Mouse (Mus musculus) MEL (cell line): ENCODE data around the gene Zfp128. TPM values are rescaled to one million over a fixed set of nuclear protein-coding genes. Genes with fewer than 3 reads are reported as not detected.
A peak's percentile ranks its signal among the peaks of the same experiment; 100 is the strongest.

Experiments used
- DNase-seq: peaks from one replicate; pipeline ENCODE4 v3.0.0; 2011; ENCODE audit warnings: low read depth, low spot score
- H3K27ac ChIP-seq: 2 replicates; pipeline ENCODE4 v1.5.1; 2012; ENCODE audit warnings: low read depth, mild to moderate bottlenecking, control low read depth, low read length, moderate library complexity; ENCODE audit not compliant: control insufficient read depth
- H3K27me3 ChIP-seq, 2 experiments: fragments of 150-350 bp in 1 of 2; sonication (generic) in 1 of 2; 2 replicates each; pipeline ENCODE4 v1.6.1; 2012; ENCODE audit warnings: low read length in 2 of 2, mild to moderate bottlenecking in 2 of 2, improper control_type of control experiment in 1 of 2, moderate library complexity in 1 of 2; ENCODE audit not compliant: insufficient read depth in 2 of 2, control insufficient read depth in 1 of 2
- H3K36me3 ChIP-seq, 2 experiments: 2 replicates each; pipeline ENCODE4 v1.6.1; 2012 to 2014; ENCODE audit warnings: low read length in 2 of 2, improper control_type of control experiment in 1 of 2, inconsistent platforms in 1 of 2, mild to moderate bottlenecking in 1 of 2; ENCODE audit not compliant: insufficient read depth in 2 of 2, control insufficient read depth in 1 of 2
- H3K4me1 ChIP-seq, 2 experiments: fragments of 150-350 bp in 1 of 2; sonication (generic) in 1 of 2; 2 replicates each; pipeline ENCODE4 v1.6.1; 2012; ENCODE audit warnings: low read length in 2 of 2, improper control_type of control experiment in 1 of 2, mild to moderate bottlenecking in 1 of 2; ENCODE audit not compliant: insufficient read depth in 2 of 2, control insufficient read depth in 1 of 2
- H3K4me3 ChIP-seq, 2 experiments: fragments of 150-350 bp in 1 of 2; sonication (generic) in 1 of 2; 2 replicates each; pipeline ENCODE4 v1.5.1; 2012; ENCODE audit warnings: low read depth in 2 of 2, low read length in 2 of 2, mild to moderate bottlenecking in 2 of 2, moderate library complexity in 2 of 2, control low read depth in 1 of 2, improper control_type of control experiment in 1 of 2; ENCODE audit not compliant: control insufficient read depth in 1 of 2, insufficient read depth in 1 of 2
- H3K79me2 ChIP-seq: 2 replicates; pipeline ENCODE4 v1.6.1; 2012; ENCODE audit warnings: mild to moderate bottlenecking, low read length, moderate library complexity; ENCODE audit not compliant: control insufficient read depth, poor library complexity, insufficient read depth
- H3K9ac ChIP-seq: 2 replicates; pipeline ENCODE4 v1.6.1; 2012; ENCODE audit warnings: low read depth, mild to moderate bottlenecking, control low read depth, low read length, moderate library complexity; ENCODE audit not compliant: control insufficient read depth, poor library complexity, severe bottlenecking
- H3K9me3 ChIP-seq: fragments of 150-350 bp; sonication (generic); replicated peaks from 2 replicates; pipeline ENCODE4 v1.6.1; 2012; ENCODE audit warnings: mild to moderate bottlenecking, low read length, improper control_type of control experiment, moderate library complexity; ENCODE audit not compliant: insufficient read depth
- BHLHE40 ChIP-seq: IDR thresholded peaks from 2 replicates; pipeline ENCODE4 v1.6.1; 2012; ENCODE audit warnings: low read depth, mild to moderate bottlenecking, inconsistent platforms, low read length, improper control_type of control experiment, borderline replicate concordance
- CHD1 ChIP-seq: IDR thresholded peaks from 2 replicates; pipeline ENCODE4 v1.6.1; 2012; ENCODE audit warnings: low read depth, mild to moderate bottlenecking, inconsistent platforms, low read length, improper control_type of control experiment
- CHD2 ChIP-seq: IDR thresholded peaks from 2 replicates; pipeline ENCODE4 v1.6.1; 2011; ENCODE audit warnings: low read length, improper control_type of control experiment
- CTCF ChIP-seq, 3 experiments: IDR thresholded peaks in 2 of 3; conservative IDR thresholded peaks in 1 of 3; 2 replicates each; pipeline ENCODE4 v1.5.1; 2011 to 2012; ENCODE audit warnings: low read length in 3 of 3, low read depth in 2 of 3, mild to moderate bottlenecking in 2 of 3, improper control_type of control experiment in 1 of 3, inconsistent platforms in 1 of 3, mixed read lengths in 1 of 3, moderate library complexity in 1 of 3; ENCODE audit not compliant: control insufficient read depth in 1 of 3, insufficient read depth in 1 of 3, poor library complexity in 1 of 3, severe bottlenecking in 1 of 3
- E2F4 ChIP-seq: IDR thresholded peaks from 2 replicates; pipeline ENCODE4 v1.6.1; 2011; ENCODE audit warnings: low read depth, low read length, improper control_type of control experiment, borderline replicate concordance
- ELF1 ChIP-seq: IDR thresholded peaks from 2 replicates; pipeline ENCODE4 v1.6.1; 2014; ENCODE audit warnings: low read depth, mild to moderate bottlenecking, inconsistent platforms, low read length, improper control_type of control experiment, moderate library complexity
- EP300 ChIP-seq, 2 experiments: IDR thresholded peaks; 2 replicates each; pipeline ENCODE4 v1.6.1; 2011; ENCODE audit warnings: improper control_type of control experiment in 2 of 2, low read length in 2 of 2, low read depth in 1 of 2, mild to moderate bottlenecking in 1 of 2
- ETS1 ChIP-seq: IDR thresholded peaks from 2 replicates; pipeline ENCODE4 v1.6.1; 2012; ENCODE audit warnings: low read depth, mild to moderate bottlenecking, inconsistent platforms, low read length, improper control_type of control experiment, moderate library complexity
- GABPA ChIP-seq: IDR thresholded peaks from 2 replicates; pipeline ENCODE4 v1.6.1; 2012; ENCODE audit warnings: low read depth, mild to moderate bottlenecking, inconsistent platforms, low read length, improper control_type of control experiment, moderate library complexity
- HCFC1 ChIP-seq: IDR thresholded peaks from 2 replicates; pipeline ENCODE4 v1.6.1; 2012; ENCODE audit warnings: low read depth, mild to moderate bottlenecking, inconsistent platforms, low read length, improper control_type of control experiment, moderate library complexity
- JUND ChIP-seq: IDR thresholded peaks from 2 replicates; pipeline ENCODE4 v1.6.1; 2011; ENCODE audit warnings: low read depth, mild to moderate bottlenecking, improper control_type of control experiment, low read length
- KAT2A ChIP-seq: conservative IDR thresholded peaks from 2 replicates; pipeline ENCODE4 v1.6.1; 2012; ENCODE audit warnings: low read depth, low read length, improper control_type of control experiment, inconsistent platforms
- MAFK ChIP-seq: IDR thresholded peaks from 2 replicates; pipeline ENCODE4 v1.6.1; 2011; ENCODE audit warnings: low read depth, mild to moderate bottlenecking, low read length, improper control_type of control experiment, borderline replicate concordance
- MAX ChIP-seq: IDR thresholded peaks from 2 replicates; pipeline ENCODE4 v1.6.1; 2011; ENCODE audit warnings: low read length, improper control_type of control experiment
- MAZ ChIP-seq: IDR thresholded peaks from 2 replicates; pipeline ENCODE4 v1.6.1; 2012; ENCODE audit warnings: low read depth, mild to moderate bottlenecking, inconsistent platforms, low read length, improper control_type of control experiment
- MEF2A ChIP-seq: IDR thresholded peaks from 2 replicates; pipeline ENCODE4 v1.6.1; 2014; ENCODE audit warnings: low read depth, mild to moderate bottlenecking, inconsistent platforms, low read length, improper control_type of control experiment; ENCODE audit not compliant: poor library complexity, insufficient replicate concordance, severe bottlenecking; ENCODE audit errors: extremely low read depth
- MXI1 ChIP-seq: IDR thresholded peaks from 2 replicates; pipeline ENCODE4 v1.6.1; 2011; ENCODE audit warnings: mild to moderate bottlenecking, low read depth, low read length, improper control_type of control experiment
- MYB ChIP-seq: IDR thresholded peaks from 2 replicates; pipeline ENCODE4 v1.6.1; 2011; ENCODE audit warnings: mild to moderate bottlenecking, low read depth, low read length, improper control_type of control experiment
- MYC ChIP-seq: IDR thresholded peaks from 2 replicates; pipeline ENCODE4 v1.6.1; 2011; ENCODE audit warnings: low read depth, mild to moderate bottlenecking, low read length, improper control_type of control experiment, moderate library complexity
- NELFE ChIP-seq: IDR thresholded peaks from 2 replicates; pipeline ENCODE4 v1.6.1; 2011; ENCODE audit warnings: low read depth, low read length, improper control_type of control experiment
- NRF1 ChIP-seq: IDR thresholded peaks from 2 replicates; pipeline ENCODE4 v1.6.1; 2014; ENCODE audit warnings: low read depth, mild to moderate bottlenecking, inconsistent platforms, low read length, improper control_type of control experiment, moderate library complexity; ENCODE audit not compliant: poor library complexity, insufficient read depth, severe bottlenecking
- POLR2A ChIP-seq, 2 experiments: IDR thresholded peaks; 2 replicates each; pipeline ENCODE4 v1.6.1; 2011 to 2012; ENCODE audit warnings: low read length in 2 of 2, mild to moderate bottlenecking in 2 of 2, control low read depth in 1 of 2, improper control_type of control experiment in 1 of 2, low read depth in 1 of 2, moderate library complexity in 1 of 2; ENCODE audit not compliant: control insufficient read depth in 1 of 2, insufficient read depth in 1 of 2, poor library complexity in 1 of 2
- POLR2AphosphoS2 ChIP-seq: IDR thresholded peaks from 2 replicates; pipeline ENCODE4 v1.6.1; 2011; ENCODE audit warnings: low read length, improper control_type of control experiment
- POLR2AphosphoS5 ChIP-seq: IDR thresholded peaks from 2 replicates; pipeline ENCODE4 v1.6.1; 2012; ENCODE audit warnings: low read depth, borderline replicate concordance, mild to moderate bottlenecking, inconsistent platforms, low read length, moderate library complexity, mixed read lengths
- RAD21 ChIP-seq: IDR thresholded peaks from 2 replicates; pipeline ENCODE4 v1.6.1; 2011; ENCODE audit warnings: mild to moderate bottlenecking, low read depth, low read length, improper control_type of control experiment
- RCOR1 ChIP-seq: IDR thresholded peaks from 2 replicates; pipeline ENCODE4 v1.6.1; 2012; ENCODE audit warnings: low read depth, mild to moderate bottlenecking, inconsistent platforms, low read length, improper control_type of control experiment
- SIN3A ChIP-seq: IDR thresholded peaks from 2 replicates; pipeline ENCODE4 v1.6.1; 2012; ENCODE audit warnings: low read length, improper control_type of control experiment, inconsistent platforms
- TAL1 ChIP-seq: IDR thresholded peaks from 2 replicates; pipeline ENCODE4 v1.6.1; 2012; ENCODE audit warnings: mild to moderate bottlenecking, inconsistent platforms, low read length, moderate library complexity, mixed read lengths
- TBP ChIP-seq: IDR thresholded peaks from 2 replicates; pipeline ENCODE4 v1.8.0; 2011; ENCODE audit warnings: low read depth, low read length, improper control_type of control experiment
- TCF12 ChIP-seq: IDR thresholded peaks from 2 replicates; pipeline ENCODE4 v1.6.1; 2014; ENCODE audit warnings: low read depth, mild to moderate bottlenecking, inconsistent platforms, low read length, improper control_type of control experiment, moderate library complexity
- UBTF ChIP-seq: IDR thresholded peaks from 2 replicates; pipeline ENCODE4 v1.6.1; 2012; ENCODE audit warnings: low read depth, mild to moderate bottlenecking, inconsistent platforms, low read length, improper control_type of control experiment, moderate library complexity, borderline replicate concordance; ENCODE audit not compliant: insufficient read depth
- USF1 ChIP-seq: IDR thresholded peaks from 2 replicates; pipeline ENCODE4 v1.6.1; 2014; ENCODE audit warnings: low read depth, mild to moderate bottlenecking, inconsistent platforms, low read length, improper control_type of control experiment, moderate library complexity
- ZC3H11A ChIP-seq: IDR thresholded peaks from 2 replicates; pipeline ENCODE4 v1.6.1; 2012; ENCODE audit warnings: low read depth, mild to moderate bottlenecking, inconsistent platforms, low read length, improper control_type of control experiment
- ZKSCAN1 ChIP-seq: IDR thresholded peaks from 2 replicates; pipeline ENCODE4 v1.6.1; 2012; ENCODE audit warnings: low read depth, mild to moderate bottlenecking, inconsistent platforms, low read length, improper control_type of control experiment, moderate library complexity
- ZMIZ1 ChIP-seq: IDR thresholded peaks from 2 replicates; pipeline ENCODE4 v1.6.1; 2012; ENCODE audit warnings: low read depth, mild to moderate bottlenecking, inconsistent platforms, low read length, improper control_type of control experiment, moderate library complexity
- ZNF384 ChIP-seq: IDR thresholded peaks from 2 replicates; pipeline ENCODE4 v1.6.1; 2012; ENCODE audit warnings: low read depth, mild to moderate bottlenecking, inconsistent platforms, low read length, improper control_type of control experiment
- polyA plus RNA-seq, 2 experiments: library from polyadenylated mRNA; stranded (reverse) in 1 of 2; unstranded in 1 of 2; fragments of >175 nt in 1 of 2; fragments of >200 nt in 1 of 2; gene quantifications; 2 replicates each; pipeline versions ENCODE4 v1.2.1 to v1.2.4; 2012; ENCODE audit warnings: low replicate concordance in 2 of 2, low read depth in 1 of 2; ENCODE audit not compliant: insufficient read length in 2 of 2, insufficient read depth in 1 of 2, missing spikeins in 1 of 2
- total RNA-seq: library from RNA; depleted of rRNA; stranded (reverse); fragments of 300-350 nt; gene quantifications from 2 replicates; pipeline ENCODE4 v1.2.3, GENCODE M21; 2012; rRNA removed

Gene Zfp128
- total RNA-seq, result 1.1 TPM in 2 replicates
- polyA plus RNA-seq, result 1 to 10 TPM in 1 of 2 experiments, not detected in 1; 1.5 TPM

DNA sequence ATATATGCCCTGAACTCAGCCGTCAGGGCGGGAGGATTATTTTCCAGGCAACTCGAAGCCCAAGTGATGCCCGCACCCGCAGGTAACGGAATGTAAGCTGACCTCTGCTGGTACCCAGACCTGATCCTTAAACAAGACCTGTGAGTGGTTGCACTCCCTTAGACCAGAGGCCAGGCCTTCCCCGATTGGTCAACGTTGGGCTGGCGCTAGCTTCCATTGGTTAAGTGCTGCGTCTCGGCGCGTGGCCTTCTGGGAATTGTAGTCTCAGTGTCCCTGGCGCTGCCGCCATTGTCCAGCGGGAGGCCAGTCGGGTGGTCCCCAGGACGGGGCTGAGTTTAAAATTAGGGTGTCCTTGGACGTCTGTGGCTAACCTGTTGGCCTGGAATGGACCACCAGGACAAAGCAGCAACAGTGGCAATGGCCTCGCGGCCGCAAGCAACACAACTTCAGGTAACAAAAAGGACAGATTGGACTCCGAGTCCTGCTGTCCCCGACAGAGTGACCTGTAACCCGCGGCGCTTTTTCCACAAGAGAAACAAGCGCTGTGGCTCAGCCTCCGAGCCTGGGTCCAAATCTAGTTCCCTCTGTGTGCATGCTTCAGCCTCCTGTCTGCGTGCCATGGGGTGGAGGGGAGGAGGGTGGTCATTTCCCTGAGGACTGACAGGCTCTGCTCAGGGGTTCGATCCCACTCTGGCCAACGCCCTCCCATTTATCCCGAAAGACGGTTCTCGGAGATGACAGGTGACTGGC, at the start of gene Zfp128:
TSS of gene Zfp128 (plus strand) at position 267 of the 750 bp plus-strand sequence.
- no peaks in the 10 kb centered on the region; a peak in 2 of 4 replicates for H3K4me1 ChIP-seq
- no peaks in the 10 kb centered on the region; the same call in 1 of the 2 replicates for H3K79me2 ChIP-seq
- no peak within 1 kb of the TSS for H3K27ac ChIP-seq
- no peaks in the 10 kb centered on the region for H3K9me3 ChIP-seq
- H3K4me3 ChIP-seq, result peak within 1 kb of the TSS; percentile 84 to 85
- H3K36me3 ChIP-seq, result no peaks in the 10 kb centered on the region
- peak within 1 kb of the TSS; percentile 75 for H3K9ac ChIP-seq
- DNase-seq, result peak; percentile 97
- H3K27me3 ChIP-seq, result no peaks in the 10 kb centered on the region
- TF ChIP-seq GABPA, result no peak
- TF ChIP-seq NELFE, result peak; percentile 48; the same call in 1 of the 2 replicates
- no peak for TF ChIP-seq MXI1
- no peak for TF ChIP-seq MAX
- no peak for TF ChIP-seq ZKSCAN1
- TF ChIP-seq POLR2AphosphoS5, result no peak
- TF ChIP-seq ZMIZ1, result no peak
- TF ChIP-seq CHD2, result no peak
- no peak for TF ChIP-seq JUND
- no peak for TF ChIP-seq BHLHE40
- TF ChIP-seq MYC, result no peak
- TF ChIP-seq POLR2A (IDR thresholded peaks at IDR 0.05; ENCODE audit: control insufficient read depth in 1 of 2, insufficient read depth in 1 of 2, low read depth in 1 of 2, low read length in 2 of 2, poor library complexity in 1 of 2), result peak in 1 of 2 experiments; percentile 54; a peak in 1 of 4 replicates
- TF ChIP-seq TBP, result peak; percentile 50; the same call in 1 of the 2 replicates
- TF ChIP-seq TCF12, result no peak
- TF ChIP-seq MAZ, result no peak
- 0 out of 2 replicates have a peak, but pooled peaks have one; percentile 7 for TF ChIP-seq USF1
- no peak for TF ChIP-seq CTCF (IDR thresholded peaks at IDR 0.05 in 2 of 3, conservative IDR thresholded peaks at IDR 0.05 in 1 of 3; ENCODE audit: control insufficient read depth in 1 of 3, insufficient read depth in 1 of 3, low read depth in 2 of 3, low read length in 3 of 3, poor library complexity in 1 of 3, severe bottlenecking in 1 of 3)
- no peak for TF ChIP-seq ETS1
- TF ChIP-seq MAFK, result no peak
- no peak for TF ChIP-seq RAD21
- TF ChIP-seq TAL1, result no peak
- no peak for TF ChIP-seq EP300 (IDR thresholded peaks at IDR 0.05; ENCODE audit: low read depth in 1 of 2, low read length in 2 of 2)
- 0 out of 2 replicates have a peak, but pooled peaks have one; percentile 14 for TF ChIP-seq ELF1
- TF ChIP-seq RCOR1, result no peak
- TF ChIP-seq NRF1, result no peak
- no peak for TF ChIP-seq ZC3H11A
- no peak for TF ChIP-seq MYB
- TF ChIP-seq MEF2A, result no peak
- no peak for TF ChIP-seq SIN3A
- TF ChIP-seq KAT2A, result peak; percentile 83
- TF ChIP-seq E2F4, result no peak
- no peak for TF ChIP-seq UBTF
- TF ChIP-seq HCFC1, result peak; percentile 96
- no peak for TF ChIP-seq POLR2AphosphoS2
- no peak for TF ChIP-seq ZNF384
- no peak for TF ChIP-seq CHD1
